Mouse (Mus musculus): ENCODE measurements at regions not wholly inside any gene's neighbourhood (a gene's known extent, or its start where the extent isn't known, plus 50 kb on each side); places are given as distances from the start of the nearest gene placed in this dataset.

GRCm38 (mm10) chr12:12871272-12871671, 70.4 kb downstream of the Mycn start:
- no peak overlapping the region for H3K9ac ChIP-seq (replicated peaks; ENCODE audit: low read length)
- no peak for TF ChIP-seq CTCF (IDR thresholded peaks at IDR 0.05; ENCODE audit: low read depth)
- H3K4me1 ChIP-seq (ENCODE audit: insufficient read depth, low read length) = peaks cover 8% of the 10 kb centered on the region; the same call in 1 of the 2 replicates
- no peak overlapping the region for H3K4me3 ChIP-seq (ENCODE audit: low read length)
- no peaks in the 10 kb centered on the region for H3K36me3 ChIP-seq (ENCODE audit: insufficient read depth, low read length)
- H3K4me2 ChIP-seq (ENCODE audit: low read depth, low read length) = no peak overlapping the region
- H3K9me3 ChIP-seq (ENCODE audit: low read length) = no peaks in the 10 kb centered on the region
- ATAC-seq (peak; percentile 55; the same call in 1 of the 2 replicates), DNase-seq (ENCODE audit: low spot score) (peak; percentile 80)
- no peaks in the 10 kb centered on the region for H3K27me3 ChIP-seq (ENCODE audit: insufficient read depth, low read length)
- WGBS = 20% methylated on average over 4 of the region's 4 CpGs
- no peak overlapping the region for H3K27ac ChIP-seq

- DNase-seq (ENCODE audit: low spot score) = peak; percentile 24
These were observed 75.1 kb downstream of the Mycn start for GRCm38 (mm10) chr12:12866590-12866989.

GRCm38 (mm10) chr12:12850681-12851080, 91.0 kb downstream of the Mycn start:
- TF ChIP-seq CTCF (IDR thresholded peaks at IDR 0.05; ENCODE audit: low read depth) = no peak
- H3K27ac ChIP-seq = no peak overlapping the region
- no peak overlapping the region for H3K9ac ChIP-seq (replicated peaks; ENCODE audit: low read length)
- no peak for DNase-seq (ENCODE audit: low spot score)
- WGBS = 23% methylated on average over 2 of the region's 2 CpGs
- H3K4me1 ChIP-seq (ENCODE audit: insufficient read depth, low read length) = no peaks in the 10 kb centered on the region
- H3K36me3 ChIP-seq (ENCODE audit: insufficient read depth, low read length) = no peaks in the 10 kb centered on the region
- H3K9me3 ChIP-seq (ENCODE audit: low read length) = no peaks in the 10 kb centered on the region
- H3K27me3 ChIP-seq (ENCODE audit: insufficient read depth, low read length) = no peaks in the 10 kb centered on the region
- no peak overlapping the region for H3K4me2 ChIP-seq (ENCODE audit: low read depth, low read length)
- ATAC-seq = no peak
- H3K4me3 ChIP-seq (ENCODE audit: low read length) = no peak overlapping the region

More at GRCm38 (mm10) chr12:12866590-12866989, 75.1 kb downstream of the Mycn start:
- no peak overlapping the region for H3K9ac ChIP-seq (replicated peaks; ENCODE audit: low read length)
- H3K4me3 ChIP-seq (ENCODE audit: low read length) = no peak overlapping the region
- 44% methylated on average over 10 of the region's 10 CpGs for WGBS
- H3K36me3 ChIP-seq (ENCODE audit: insufficient read depth, low read length) = no peaks in the 10 kb centered on the region
- no peak overlapping the region for H3K4me2 ChIP-seq (ENCODE audit: low read depth, low read length)
- no peaks in the 10 kb centered on the region; the same call in 1 of the 2 replicates for H3K4me1 ChIP-seq (ENCODE audit: insufficient read depth, low read length)
- H3K9me3 ChIP-seq (ENCODE audit: low read length) = no peaks in the 10 kb centered on the region
- no peak overlapping the region for H3K27ac ChIP-seq
- no peak for ATAC-seq
- no peak for TF ChIP-seq CTCF (IDR thresholded peaks at IDR 0.05; ENCODE audit: low read depth)
- H3K27me3 ChIP-seq (ENCODE audit: insufficient read depth, low read length) = no peaks in the 10 kb centered on the region

GRCm38 (mm10) chr12:12846716-12847115, 95.0 kb downstream of the Mycn start:
- Histone ChIP-seq H3K4me3 (ENCODE audit: low read length) (no peak overlapping the region), H3K9me3 (ENCODE audit: low read length) (no peaks in the 10 kb centered on the region), H3K27ac (no peak overlapping the region), H3K36me3 (ENCODE audit: insufficient read depth, low read length) (no peaks in the 10 kb centered on the region), H3K4me2 (ENCODE audit: low read depth, low read length) (no peak overlapping the region), H3K4me1 (ENCODE audit: insufficient read depth, low read length) (no peaks in the 10 kb centered on the region; the same call in 1 of the 2 replicates), H3K27me3 (ENCODE audit: insufficient read depth, low read length) (no peaks in the 10 kb centered on the region), H3K9ac (replicated peaks; ENCODE audit: low read length) (no peak overlapping the region)
- ATAC-seq (no peak), DNase-seq (ENCODE audit: low spot score) (no peak)
- TF ChIP-seq CTCF (IDR thresholded peaks at IDR 0.05; ENCODE audit: low read depth) = no peak
- 34% methylated on average over 1 of the region's 1 CpGs for WGBS

GRCm38 (mm10) chr12:12842247-12842957, 99.3 kb downstream of the Mycn start:
- no peak overlapping the region for H3K4me2 ChIP-seq (ENCODE audit: low read depth, low read length)
- no peaks in the 10 kb centered on the region for H3K27me3 ChIP-seq (ENCODE audit: insufficient read depth, low read length)
- H3K36me3 ChIP-seq (ENCODE audit: insufficient read depth, low read length) = no peaks in the 10 kb centered on the region
- no peak for ATAC-seq
- H3K4me1 ChIP-seq (ENCODE audit: insufficient read depth, low read length) = peaks cover 4% of the 10 kb centered on the region
- no peak for TF ChIP-seq CTCF (IDR thresholded peaks at IDR 0.05; ENCODE audit: low read depth)
- H3K9ac ChIP-seq (replicated peaks; ENCODE audit: low read length) = no peak overlapping the region
- no peak overlapping the region for H3K4me3 ChIP-seq (ENCODE audit: low read length)
- H3K9me3 ChIP-seq (ENCODE audit: low read length) = no peaks in the 10 kb centered on the region
- peak; percentile 14 for DNase-seq (ENCODE audit: low spot score)
- H3K27ac ChIP-seq = no peak overlapping the region
- WGBS = 36% methylated on average over 17 of the region's 17 CpGs

- Histone ChIP-seq H3K36me3 (ENCODE audit: insufficient read depth, low read length) (no peaks in the 10 kb centered on the region), H3K9me3 (ENCODE audit: low read length) (no peaks in the 10 kb centered on the region), H3K4me3 (ENCODE audit: low read length) (no peak overlapping the region), H3K9ac (replicated peaks; ENCODE audit: low read length) (no peak overlapping the region), H3K4me2 (ENCODE audit: low read depth, low read length) (no peak overlapping the region), H3K27ac (no peak overlapping the region), H3K27me3 (ENCODE audit: insufficient read depth, low read length) (no peaks in the 10 kb centered on the region), H3K4me1 (ENCODE audit: insufficient read depth, low read length) (peaks cover 4% of the 10 kb centered on the region)
- peak; percentile 24; the same call in 1 of the 2 replicates for ATAC-seq
- no peak for DNase-seq (ENCODE audit: low spot score)
- TF ChIP-seq CTCF (IDR thresholded peaks at IDR 0.05; ENCODE audit: low read depth) = no peak
- 78% methylated on average over 5 of the region's 5 CpGs for WGBS
These were observed 100.1 kb downstream of the Mycn start for GRCm38 (mm10) chr12:12841385-12842238.

All from hindbrain, postnatal 0 days (tissue).